Mouse (Mus musculus): ENCODE results near the gene Irgq. TPM values are rescaled to one million over a fixed set of nuclear protein-coding genes. Genes with fewer than 3 reads are reported as not detected.

Irgq gene
- polyA plus RNA-seq, 1 experiment: 17.4 TPM

DNA sequence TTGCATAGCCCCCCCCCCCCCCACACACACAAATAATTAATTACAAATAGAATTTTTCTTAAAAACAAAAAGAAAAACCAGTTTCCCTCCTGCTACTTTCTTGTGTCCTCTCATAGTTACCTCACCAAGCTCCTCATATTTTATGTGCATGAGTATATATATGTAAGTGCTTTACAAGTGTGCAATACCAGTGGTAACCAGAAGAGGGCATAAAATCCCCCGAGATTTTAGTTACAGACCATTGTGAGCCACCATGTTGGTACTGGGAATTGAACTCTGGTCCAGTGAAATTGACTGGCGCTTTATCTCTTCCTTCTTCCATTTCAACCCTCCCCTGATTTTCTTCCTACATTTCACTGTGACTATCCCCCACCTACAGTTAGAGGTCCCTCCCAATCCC, 14.0 kb downstream of the Irgq start:
- Histone ChIP-seq H3K4me2 (ENCODE audit: low read depth) (no peak overlapping the region), H3K36me3 (ENCODE audit: control insufficient read depth, insufficient read depth) (no peaks in the 10 kb centered on the region), H3K27me3 (ENCODE audit: control insufficient read depth, insufficient read depth, insufficient read length) (no peaks in the 10 kb centered on the region), H3K4me3 (no peak overlapping the region), H3K79me2 (ENCODE audit: control insufficient read depth, insufficient read depth) (peaks cover 7% of the 10 kb centered on the region), H3ac (ENCODE audit: control insufficient read depth, insufficient read length) (no peak overlapping the region)
- no peak for TF ChIP-seq REST (IDR thresholded peaks at IDR 0.05; ENCODE audit: insufficient read depth, insufficient read length)
- TF ChIP-seq TCF12 (IDR thresholded peaks at IDR 0.05; ENCODE audit: insufficient read depth, poor library complexity, severe bottlenecking): no peak
- no peak for TF ChIP-seq CEBPB (IDR thresholded peaks at IDR 0.05; ENCODE audit: insufficient read depth, poor library complexity, severe bottlenecking)
- TF ChIP-seq POLR2A (IDR thresholded peaks at IDR 0.05; ENCODE audit: insufficient read length, low read depth): no peak
- TF ChIP-seq MYOD1 (IDR thresholded peaks at IDR 0.05; ENCODE audit: control insufficient read depth in 1 of 3, insufficient read length in 2 of 3, low read depth in 2 of 3): no peak
- TF ChIP-seq USF1 (IDR thresholded peaks at IDR 0.05; ENCODE audit: low read depth): no peak
- no peak for TF ChIP-seq SRF (IDR thresholded peaks at IDR 0.05; ENCODE audit: control insufficient read depth, insufficient read length, low read depth)
- TF ChIP-seq TCF3 (IDR thresholded peaks at IDR 0.05; ENCODE audit: insufficient read length, low read depth): no peak
- no peak for TF ChIP-seq MYOG (IDR thresholded peaks at IDR 0.05; ENCODE audit: control insufficient read depth in 1 of 3, insufficient read depth in 1 of 3, insufficient read length in 2 of 3, low read depth in 2 of 3)
- no peak for TF ChIP-seq MAX (IDR thresholded peaks at IDR 0.05; ENCODE audit: low read depth)

DNA sequence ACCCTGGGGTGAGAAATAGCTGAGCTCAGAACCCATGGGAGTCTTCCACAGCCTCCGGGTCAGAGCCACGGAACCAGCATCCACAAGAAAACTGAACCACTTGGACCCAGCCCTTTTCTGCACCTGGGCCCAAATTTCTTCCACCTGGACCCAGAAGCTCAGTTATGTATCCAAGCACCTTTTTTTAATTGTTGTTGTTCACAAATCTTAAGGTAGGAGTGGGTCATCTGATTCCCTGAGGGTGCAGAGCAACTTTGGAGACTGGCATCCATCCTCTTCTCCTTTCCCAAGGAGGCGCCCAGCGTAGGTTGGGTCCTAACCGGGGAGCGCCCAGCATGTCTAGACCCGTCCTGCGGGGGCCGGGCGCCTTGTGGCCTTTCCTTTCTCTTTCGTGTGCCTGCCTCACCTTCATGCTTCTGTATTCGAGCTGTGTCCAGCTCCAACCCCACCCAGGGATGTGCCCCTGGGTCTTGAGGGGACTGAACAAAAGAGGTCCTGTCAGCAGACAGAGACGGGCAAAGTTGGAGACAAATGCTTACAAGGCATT, 15.7 kb downstream of the Irgq start, which contains the start of the genes Pinlyp and Xrcc1:
Gene Pinlyp, minus strand, starts transcription at position 51 of the 547 bp plus-strand sequence.
Gene Xrcc1, plus strand, starts transcription at position 222 of the 547 bp plus-strand sequence.
- Histone ChIP-seq H3K4me3 (peak within 1 kb of the TSS; percentile 51), H3K27me3 (ENCODE audit: control insufficient read depth, insufficient read depth, insufficient read length) (no peaks in the 10 kb centered on the region), H3K79me2 (ENCODE audit: control insufficient read depth, insufficient read depth) (peaks cover 7% of the 10 kb centered on the region), H3ac (ENCODE audit: control insufficient read depth, insufficient read length) (peak within 1 kb of the TSS; percentile 11), H3K4me2 (ENCODE audit: low read depth) (peak within 1 kb of the TSS; percentile 84), H3K36me3 (ENCODE audit: control insufficient read depth, insufficient read depth) (no peaks in the 10 kb centered on the region)
- TF ChIP-seq SRF (IDR thresholded peaks at IDR 0.05; ENCODE audit: control insufficient read depth, insufficient read length, low read depth): no peak
- TF ChIP-seq POLR2AphosphoS2 (IDR thresholded peaks at IDR 0.05; ENCODE audit: insufficient read length, low read depth): no peak
- no peak for TF ChIP-seq CEBPB (IDR thresholded peaks at IDR 0.05; ENCODE audit: insufficient read depth, poor library complexity, severe bottlenecking)
- TF ChIP-seq TCF3 (IDR thresholded peaks at IDR 0.05; ENCODE audit: insufficient read length, low read depth): no peak
- no peak for TF ChIP-seq E2F4 (IDR thresholded peaks at IDR 0.05; ENCODE audit: insufficient read depth)
- no peak for TF ChIP-seq MYOG (IDR thresholded peaks at IDR 0.05; ENCODE audit: control insufficient read depth in 1 of 3, insufficient read depth in 1 of 3, insufficient read length in 2 of 3, low read depth in 2 of 3)
- TF ChIP-seq TCF12 (IDR thresholded peaks at IDR 0.05; ENCODE audit: insufficient read depth, poor library complexity, severe bottlenecking): no peak
- TF ChIP-seq REST (IDR thresholded peaks at IDR 0.05; ENCODE audit: insufficient read depth, insufficient read length): no peak
- TF ChIP-seq MAX (IDR thresholded peaks at IDR 0.05; ENCODE audit: low read depth): no peak
- no peak for TF ChIP-seq MYOD1 (IDR thresholded peaks at IDR 0.05; ENCODE audit: control insufficient read depth in 1 of 3, insufficient read length in 2 of 3, low read depth in 2 of 3)
- no peak for TF ChIP-seq POLR2A (IDR thresholded peaks at IDR 0.05; ENCODE audit: insufficient read length, low read depth)
- no peak for TF ChIP-seq USF1 (IDR thresholded peaks at IDR 0.05; ENCODE audit: low read depth)

DNA sequence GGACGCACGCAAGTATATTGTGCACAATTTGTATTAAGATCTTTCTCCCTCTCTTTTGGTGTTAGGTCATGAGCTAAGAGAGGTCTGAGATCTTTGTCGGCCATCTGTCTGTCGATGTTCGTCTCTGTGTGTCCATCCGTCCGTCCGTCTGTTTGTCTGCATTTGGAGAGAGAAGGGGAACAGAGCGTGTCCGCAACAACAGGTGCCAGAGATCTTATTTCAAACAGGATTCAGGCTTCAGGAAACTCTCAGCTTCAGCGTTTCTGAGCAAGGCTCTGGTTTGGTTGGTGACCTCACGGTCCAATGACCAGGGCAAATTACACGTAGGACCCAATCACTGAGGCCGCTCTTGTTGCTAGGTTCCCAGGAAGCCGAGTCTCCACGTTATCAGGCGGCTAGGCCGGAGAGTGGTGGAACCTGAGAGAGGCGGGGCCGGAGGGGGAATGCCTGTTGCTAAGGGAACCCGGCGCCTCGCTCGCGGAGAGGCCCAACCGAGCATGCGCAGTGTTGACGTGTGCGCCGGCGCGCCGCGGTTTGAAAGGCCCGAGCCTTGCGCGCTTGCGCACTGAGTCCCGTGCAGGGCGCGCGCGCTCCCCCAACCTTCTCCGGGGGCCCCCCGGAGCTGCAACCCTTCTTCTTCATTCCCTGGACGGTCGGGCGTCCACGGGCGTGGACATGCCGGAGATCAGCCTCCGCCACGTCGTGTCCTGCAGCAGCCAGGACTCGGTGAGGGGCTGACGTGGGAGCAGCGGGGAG, 16.3 kb downstream of the Irgq start:
- Histone ChIP-seq H3K36me3 (ENCODE audit: control insufficient read depth, insufficient read depth) (no peaks in the 10 kb centered on the region), H3K79me2 (ENCODE audit: control insufficient read depth, insufficient read depth) (peaks cover 7% of the 10 kb centered on the region), H3K4me3 (peak overlapping the region; percentile 51), H3ac (ENCODE audit: control insufficient read depth, insufficient read length) (peak overlapping the region; percentile 11), H3K4me2 (ENCODE audit: low read depth) (peak overlapping the region; percentile 84), H3K27me3 (ENCODE audit: control insufficient read depth, insufficient read depth, insufficient read length) (no peaks in the 10 kb centered on the region)
- peak; percentile 34 for TF ChIP-seq SRF (IDR thresholded peaks at IDR 0.05; ENCODE audit: control insufficient read depth, insufficient read length, low read depth)
- peak; percentile 51 to 89 (median 87) for TF ChIP-seq MYOD1 (IDR thresholded peaks at IDR 0.05; ENCODE audit: control insufficient read depth in 1 of 3, insufficient read length in 2 of 3, low read depth in 2 of 3)
- peak; percentile 47 for TF ChIP-seq POLR2A (IDR thresholded peaks at IDR 0.05; ENCODE audit: insufficient read length, low read depth)
- TF ChIP-seq TCF3 (IDR thresholded peaks at IDR 0.05; ENCODE audit: insufficient read length, low read depth): no peak
- peak; percentile 25 for TF ChIP-seq TCF12 (IDR thresholded peaks at IDR 0.05; ENCODE audit: insufficient read depth, poor library complexity, severe bottlenecking)
- no peak for TF ChIP-seq CEBPB (IDR thresholded peaks at IDR 0.05; ENCODE audit: insufficient read depth, poor library complexity, severe bottlenecking)
- TF ChIP-seq REST (IDR thresholded peaks at IDR 0.05; ENCODE audit: insufficient read depth, insufficient read length): no peak
- TF ChIP-seq E2F4 (IDR thresholded peaks at IDR 0.05; ENCODE audit: insufficient read depth): peak; percentile 78
- peak; percentile 49 to 82 (median 68) for TF ChIP-seq MYOG (IDR thresholded peaks at IDR 0.05; ENCODE audit: control insufficient read depth in 1 of 3, insufficient read depth in 1 of 3, insufficient read length in 2 of 3, low read depth in 2 of 3)
- TF ChIP-seq USF1 (IDR thresholded peaks at IDR 0.05; ENCODE audit: low read depth): no peak
- no peak for TF ChIP-seq POLR2AphosphoS2 (IDR thresholded peaks at IDR 0.05; ENCODE audit: insufficient read length, low read depth)
- no peak for TF ChIP-seq MAX (IDR thresholded peaks at IDR 0.05; ENCODE audit: low read depth)

- TF ChIP-seq REST (IDR thresholded peaks at IDR 0.05; ENCODE audit: insufficient read depth, insufficient read length) (no peak), POLR2A (IDR thresholded peaks at IDR 0.05; ENCODE audit: insufficient read length, low read depth) (no peak), E2F4 (IDR thresholded peaks at IDR 0.05; ENCODE audit: insufficient read depth) (no peak), CEBPB (IDR thresholded peaks at IDR 0.05; ENCODE audit: insufficient read depth, poor library complexity, severe bottlenecking) (no peak), POLR2AphosphoS2 (IDR thresholded peaks at IDR 0.05; ENCODE audit: insufficient read length, low read depth) (no peak), SRF (IDR thresholded peaks at IDR 0.05; ENCODE audit: control insufficient read depth, insufficient read length, low read depth) (no peak)
- H3K4me2 ChIP-seq (ENCODE audit: low read depth): peak overlapping the region; percentile 76
These were observed 17.1 kb downstream of the Irgq start for GRCm38 (mm10) chr7:24547534-24548036.

More at GRCm38 (mm10) chr7:24547534-24548036, 17.1 kb downstream of the Irgq start:
- Histone ChIP-seq H3K4me3 (peak overlapping the region; percentile 51), H3ac (ENCODE audit: control insufficient read depth, insufficient read length) (peak overlapping the region; percentile 11), H3K36me3 (ENCODE audit: control insufficient read depth, insufficient read depth) (no peaks in the 10 kb centered on the region), H3K27me3 (ENCODE audit: control insufficient read depth, insufficient read depth, insufficient read length) (no peaks in the 10 kb centered on the region), H3K79me2 (ENCODE audit: control insufficient read depth, insufficient read depth) (peaks cover 7% of the 10 kb centered on the region)

Measured in myocyte (in vitro differentiated cells).